Mouse (Mus musculus): ENCODE results near the gene Il5.
A peak's percentile ranks its signal among the peaks of the same experiment; 100 is the strongest.

GRCm38 (mm10) chr11:53736771-53737572 lies 16.4 kb downstream of the Il5 start:
- TF ChIP-seq CTCF (IDR thresholded peaks at IDR 0.05; ENCODE audit: low read depth, low read length) (peak; percentile 65), TAL1 (conservative IDR thresholded peaks at IDR 0.05; ENCODE audit: low read depth, low read length) (no peak), GATA1 (IDR thresholded peaks at IDR 0.05; ENCODE audit: borderline replicate concordance, low read length) (no peak)
